Mouse (Mus musculus): ENCODE data around the gene Syt16. TPM values are rescaled to one million over a fixed set of nuclear protein-coding genes. Genes with fewer than 3 reads are reported as not detected.

The Syt16 gene
- polyA plus RNA-seq, 1 experiment from 2014 or later, result 0.27 TPM

DNA sequence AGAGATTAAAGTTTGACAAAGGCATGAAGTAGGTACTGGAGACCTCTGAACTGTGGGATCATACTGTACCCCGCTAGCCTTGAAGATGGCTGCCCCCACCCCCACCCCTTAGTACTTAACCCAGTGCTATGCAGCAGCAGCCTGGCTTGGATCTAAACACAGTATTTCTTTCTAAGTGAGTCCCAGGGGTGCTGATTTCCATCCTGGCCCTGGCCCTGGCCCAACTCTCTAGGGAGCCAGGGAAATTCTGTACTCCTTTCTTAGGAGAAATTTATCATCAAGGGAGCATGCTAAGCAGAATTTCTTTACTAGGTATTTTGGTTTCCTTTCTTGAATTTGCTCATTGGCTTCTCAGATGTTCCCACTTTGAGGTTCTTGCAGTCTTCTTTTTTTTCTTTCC, 285.4 kb downstream of the Syt16 start:
- H3K9me3 ChIP-seq (ENCODE audit: control insufficient read depth, low read length), result no peaks in the 10 kb centered on the region
- DNase-seq (ENCODE audit: low spot score), result no peak
- WGBS, result 62% methylated on average over 1 of the region's 1 CpGs

DNA sequence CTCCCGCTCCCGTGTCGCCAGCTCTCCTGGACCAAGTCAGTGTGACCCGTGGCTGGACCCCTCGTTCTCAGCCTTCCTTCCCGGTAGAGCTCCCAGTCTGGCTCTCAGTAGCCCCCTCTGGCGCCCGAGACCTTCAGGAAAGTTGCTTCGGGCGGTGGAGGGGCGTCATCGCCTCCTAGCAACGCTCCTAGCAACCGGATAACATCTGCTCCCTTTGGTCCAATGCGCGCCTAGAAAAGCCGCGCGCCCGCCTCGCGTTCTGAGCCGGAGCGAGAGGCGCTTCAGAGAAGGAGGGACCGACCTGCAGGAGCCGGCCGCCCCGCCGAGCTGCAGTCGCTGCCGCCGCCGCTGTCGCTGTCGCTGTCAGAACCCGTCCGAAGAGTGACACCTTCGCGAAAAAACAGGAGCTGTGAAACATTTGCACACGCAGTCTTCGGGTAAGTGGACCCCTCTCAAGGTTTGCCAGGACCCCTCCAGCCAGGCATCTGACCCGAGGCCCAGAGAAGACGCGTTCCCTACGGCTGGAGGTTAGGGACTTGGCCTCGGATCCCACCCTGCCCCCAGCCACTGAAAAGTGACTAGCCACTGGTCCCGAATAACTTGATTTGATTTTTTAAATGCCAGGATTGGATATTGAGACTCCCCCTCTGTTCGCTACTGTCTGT, 286.7 kb downstream of the Syt16 start:
- Histone ChIP-seq H3K4me1 (replicated peaks; ENCODE audit: control insufficient read depth, insufficient read depth, low read length) (no peaks in the 10 kb centered on the region), H3K27ac (ENCODE audit: low read depth, low read length) (no peak overlapping the region), H3K9me3 (ENCODE audit: control insufficient read depth, low read length) (no peaks in the 10 kb centered on the region), H3K4me2 (peak overlapping the region; percentile 65), H3K9ac (ENCODE audit: low read depth, low read length) (no peak overlapping the region), H3K4me3 (ENCODE audit: low read depth, low read length) (peak overlapping the region; percentile 33), H3K36me3 (ENCODE audit: control insufficient read depth, insufficient read depth, low read length) (no peaks in the 10 kb centered on the region), H3K27me3 (replicated peaks; ENCODE audit: control insufficient read depth, insufficient read depth, low read length) (peaks cover 24% of the 10 kb centered on the region)
- peak; percentile 67 for DNase-seq (ENCODE audit: low spot score)
- ATAC-seq (replicated peaks; ENCODE audit: low FRiP score), result peak; percentile 80
- 1% methylated on average over 48 of the region's 49 CpGs for WGBS

More for the DNA sequence above, 285.4 kb downstream of the Syt16 start:
- H3K4me1 ChIP-seq (replicated peaks; ENCODE audit: control insufficient read depth, insufficient read depth, low read length), result no peaks in the 10 kb centered on the region
- peaks cover 24% of the 10 kb centered on the region for H3K27me3 ChIP-seq (replicated peaks; ENCODE audit: control insufficient read depth, insufficient read depth, low read length)
- H3K4me3 ChIP-seq (ENCODE audit: low read depth, low read length), result no peak overlapping the region
- no peaks in the 10 kb centered on the region for H3K36me3 ChIP-seq (ENCODE audit: control insufficient read depth, insufficient read depth, low read length)
- ATAC-seq (replicated peaks; ENCODE audit: low FRiP score), result no peak
- no peak overlapping the region for H3K9ac ChIP-seq (ENCODE audit: low read depth, low read length)
- no peak overlapping the region for H3K27ac ChIP-seq (ENCODE audit: low read depth, low read length)
- no peak overlapping the region for H3K4me2 ChIP-seq

DNA sequence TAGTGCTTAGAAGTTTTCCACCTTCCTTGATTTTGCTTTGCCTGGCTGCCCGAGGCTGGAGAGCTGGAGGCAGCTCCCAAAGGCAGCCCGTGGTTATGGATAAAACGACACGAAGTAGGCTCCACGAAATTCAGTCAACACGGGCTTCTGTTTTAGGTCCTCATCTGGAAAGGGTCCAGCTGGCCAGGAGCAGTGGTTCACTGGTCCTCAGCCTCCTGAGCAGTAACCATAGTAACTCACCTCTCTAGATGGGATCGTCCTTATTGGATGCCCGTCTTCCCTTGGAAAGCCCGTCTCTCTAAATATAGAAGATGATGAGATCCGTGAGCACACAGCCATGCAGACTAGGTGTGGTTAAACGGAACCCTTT, 287.2 kb downstream of the Syt16 start:
- DNase-seq (ENCODE audit: low spot score), result no peak
- no peak for ATAC-seq (replicated peaks; ENCODE audit: low FRiP score)
- H3K27me3 ChIP-seq (replicated peaks; ENCODE audit: control insufficient read depth, insufficient read depth, low read length), result peaks cover 24% of the 10 kb centered on the region
- 13% methylated on average over 11 of the region's 11 CpGs for WGBS
- no peak overlapping the region for H3K4me3 ChIP-seq (ENCODE audit: low read depth, low read length)
- H3K4me1 ChIP-seq (replicated peaks; ENCODE audit: control insufficient read depth, insufficient read depth, low read length), result no peaks in the 10 kb centered on the region
- H3K27ac ChIP-seq (ENCODE audit: low read depth, low read length), result no peak overlapping the region
- no peaks in the 10 kb centered on the region for H3K36me3 ChIP-seq (ENCODE audit: control insufficient read depth, insufficient read depth, low read length)
- no peak overlapping the region for H3K9ac ChIP-seq (ENCODE audit: low read depth, low read length)
- H3K9me3 ChIP-seq (ENCODE audit: control insufficient read depth, low read length), result no peaks in the 10 kb centered on the region
- peak overlapping the region; percentile 65 for H3K4me2 ChIP-seq

DNA sequence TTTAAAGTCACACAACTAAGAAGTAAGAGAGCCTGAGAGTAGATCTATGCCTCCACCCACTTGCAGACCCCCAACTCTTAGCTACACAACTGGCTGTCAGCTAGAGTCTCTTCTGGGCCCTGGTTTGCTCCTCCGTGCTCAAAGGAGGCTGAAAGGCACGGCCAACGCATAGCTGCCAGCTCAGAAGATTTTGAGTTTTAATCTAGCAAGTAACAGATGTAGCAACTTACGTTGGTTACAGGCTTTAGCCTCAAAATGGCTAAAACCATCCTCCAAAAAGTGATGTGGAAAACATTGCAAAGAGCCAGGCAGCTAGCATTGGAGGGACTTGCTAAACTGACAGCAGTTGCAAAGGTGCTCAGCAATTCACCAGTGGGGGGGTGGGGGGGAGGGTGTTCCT, 293.5 kb downstream of the Syt16 start:
- 80% methylated on average over 4 of the region's 4 CpGs for WGBS
- Histone ChIP-seq H3K4me2 (no peak overlapping the region), H3K4me3 (ENCODE audit: low read depth, low read length) (no peak overlapping the region), H3K4me1 (replicated peaks; ENCODE audit: control insufficient read depth, insufficient read depth, low read length) (no peaks in the 10 kb centered on the region), H3K36me3 (ENCODE audit: control insufficient read depth, insufficient read depth, low read length) (no peaks in the 10 kb centered on the region), H3K27me3 (replicated peaks; ENCODE audit: control insufficient read depth, insufficient read depth, low read length) (no peaks in the 10 kb centered on the region), H3K9me3 (ENCODE audit: control insufficient read depth, low read length) (no peaks in the 10 kb centered on the region), H3K27ac (ENCODE audit: low read depth, low read length) (no peak overlapping the region), H3K9ac (ENCODE audit: low read depth, low read length) (no peak overlapping the region)
- ATAC-seq (replicated peaks; ENCODE audit: low FRiP score), result no peak
- DNase-seq (ENCODE audit: low spot score), result no peak

DNA sequence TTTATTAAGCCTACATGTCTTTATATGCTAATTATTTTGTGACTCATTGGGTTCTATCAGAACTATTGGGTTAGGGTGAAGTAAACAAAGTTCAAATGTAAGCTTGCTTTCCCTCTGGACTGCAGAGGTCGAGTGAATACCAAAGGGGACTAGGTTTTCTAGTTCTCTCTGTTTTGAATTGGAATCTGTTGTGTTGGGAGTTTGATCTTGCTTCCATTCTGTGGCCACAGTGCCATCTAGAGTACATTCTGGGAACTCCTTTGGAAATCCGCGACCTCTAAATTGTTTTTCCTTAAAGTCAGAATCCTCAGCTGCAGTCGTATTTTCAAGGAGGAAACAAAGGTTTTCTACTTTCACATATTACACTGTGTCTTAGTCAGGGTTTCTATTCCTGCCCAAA, 296.2 kb downstream of the Syt16 start:
- DNase-seq (ENCODE audit: low spot score) (no peak), ATAC-seq (replicated peaks; ENCODE audit: low FRiP score) (no peak)
- WGBS, result 7% methylated on average over 4 of the region's 4 CpGs
- Histone ChIP-seq H3K27me3 (replicated peaks; ENCODE audit: control insufficient read depth, insufficient read depth, low read length) (no peaks in the 10 kb centered on the region), H3K36me3 (ENCODE audit: control insufficient read depth, insufficient read depth, low read length) (no peaks in the 10 kb centered on the region), H3K4me3 (ENCODE audit: low read depth, low read length) (no peak overlapping the region), H3K4me2 (no peak overlapping the region), H3K4me1 (replicated peaks; ENCODE audit: control insufficient read depth, insufficient read depth, low read length) (no peaks in the 10 kb centered on the region), H3K9me3 (ENCODE audit: control insufficient read depth, low read length) (no peaks in the 10 kb centered on the region), H3K9ac (ENCODE audit: low read depth, low read length) (no peak overlapping the region), H3K27ac (ENCODE audit: low read depth, low read length) (no peak overlapping the region)

DNA sequence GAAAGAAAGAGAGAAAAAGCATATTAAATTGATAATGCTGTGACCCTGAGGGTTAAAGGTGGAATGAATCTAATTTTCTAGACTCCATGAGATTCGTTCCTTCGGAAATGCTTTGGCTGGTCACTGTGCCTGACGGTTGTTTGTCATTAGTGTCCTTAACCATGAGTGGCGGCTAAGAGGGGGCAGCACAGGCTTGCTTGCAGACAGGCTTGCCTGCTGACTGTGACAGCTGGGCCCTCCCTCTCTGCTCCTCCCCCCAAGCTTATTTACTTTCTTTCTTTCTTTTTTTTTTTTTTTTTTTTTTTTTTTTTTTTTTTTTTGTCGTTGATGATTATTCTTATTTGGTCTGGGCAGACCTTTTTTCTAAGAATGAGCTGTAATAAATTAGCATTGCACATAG, 298.9 kb downstream of the Syt16 start:
- Histone ChIP-seq H3K27me3 (replicated peaks; ENCODE audit: control insufficient read depth, insufficient read depth, low read length) (no peaks in the 10 kb centered on the region), H3K27ac (ENCODE audit: low read depth, low read length) (no peak overlapping the region), H3K4me3 (ENCODE audit: low read depth, low read length) (no peak overlapping the region), H3K4me2 (no peak overlapping the region), H3K36me3 (ENCODE audit: control insufficient read depth, insufficient read depth, low read length) (no peaks in the 10 kb centered on the region), H3K4me1 (replicated peaks; ENCODE audit: control insufficient read depth, insufficient read depth, low read length) (no peaks in the 10 kb centered on the region), H3K9me3 (ENCODE audit: control insufficient read depth, low read length) (no peaks in the 10 kb centered on the region), H3K9ac (ENCODE audit: low read depth, low read length) (no peak overlapping the region)
- WGBS, result 56% methylated on average over 5 of the region's 5 CpGs
- DNase-seq (ENCODE audit: low spot score), result no peak
- ATAC-seq (replicated peaks; ENCODE audit: low FRiP score), result no peak

DNA sequence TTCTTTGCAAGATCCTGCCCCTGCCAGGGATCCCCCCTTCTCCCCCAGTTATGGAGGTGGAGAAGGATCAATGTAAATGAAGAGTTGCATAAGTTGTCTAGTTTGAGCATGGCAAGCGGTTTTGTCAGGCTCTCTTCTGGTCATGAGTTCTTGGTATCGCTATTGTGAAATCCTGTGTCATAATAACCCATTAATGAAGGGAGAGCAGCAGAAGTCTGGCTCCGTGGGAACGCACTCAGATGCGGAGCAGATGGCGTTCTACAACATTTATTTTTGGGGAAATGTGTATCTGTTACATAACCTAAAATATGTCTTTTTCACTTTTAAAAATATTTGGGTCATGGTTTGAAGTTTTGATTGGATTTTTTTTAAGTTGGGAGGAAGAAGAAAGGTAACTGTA, 304.1 kb downstream of the Syt16 start:
- H3K9ac ChIP-seq (ENCODE audit: low read depth, low read length), result no peak overlapping the region
- DNase-seq (ENCODE audit: low spot score) (no peak), ATAC-seq (replicated peaks; ENCODE audit: low FRiP score) (no peak)
- no peak overlapping the region for H3K27ac ChIP-seq (ENCODE audit: low read depth, low read length)
- no peaks in the 10 kb centered on the region for H3K27me3 ChIP-seq (replicated peaks; ENCODE audit: control insufficient read depth, insufficient read depth, low read length)
- H3K4me1 ChIP-seq (replicated peaks; ENCODE audit: control insufficient read depth, insufficient read depth, low read length), result no peaks in the 10 kb centered on the region
- H3K4me2 ChIP-seq, result no peak overlapping the region
- no peaks in the 10 kb centered on the region for H3K36me3 ChIP-seq (ENCODE audit: control insufficient read depth, insufficient read depth, low read length)
- 90% methylated on average over 6 of the region's 6 CpGs for WGBS
- no peak overlapping the region for H3K4me3 ChIP-seq (ENCODE audit: low read depth, low read length)
- H3K9me3 ChIP-seq (ENCODE audit: control insufficient read depth, low read length), result no peaks in the 10 kb centered on the region

DNA sequence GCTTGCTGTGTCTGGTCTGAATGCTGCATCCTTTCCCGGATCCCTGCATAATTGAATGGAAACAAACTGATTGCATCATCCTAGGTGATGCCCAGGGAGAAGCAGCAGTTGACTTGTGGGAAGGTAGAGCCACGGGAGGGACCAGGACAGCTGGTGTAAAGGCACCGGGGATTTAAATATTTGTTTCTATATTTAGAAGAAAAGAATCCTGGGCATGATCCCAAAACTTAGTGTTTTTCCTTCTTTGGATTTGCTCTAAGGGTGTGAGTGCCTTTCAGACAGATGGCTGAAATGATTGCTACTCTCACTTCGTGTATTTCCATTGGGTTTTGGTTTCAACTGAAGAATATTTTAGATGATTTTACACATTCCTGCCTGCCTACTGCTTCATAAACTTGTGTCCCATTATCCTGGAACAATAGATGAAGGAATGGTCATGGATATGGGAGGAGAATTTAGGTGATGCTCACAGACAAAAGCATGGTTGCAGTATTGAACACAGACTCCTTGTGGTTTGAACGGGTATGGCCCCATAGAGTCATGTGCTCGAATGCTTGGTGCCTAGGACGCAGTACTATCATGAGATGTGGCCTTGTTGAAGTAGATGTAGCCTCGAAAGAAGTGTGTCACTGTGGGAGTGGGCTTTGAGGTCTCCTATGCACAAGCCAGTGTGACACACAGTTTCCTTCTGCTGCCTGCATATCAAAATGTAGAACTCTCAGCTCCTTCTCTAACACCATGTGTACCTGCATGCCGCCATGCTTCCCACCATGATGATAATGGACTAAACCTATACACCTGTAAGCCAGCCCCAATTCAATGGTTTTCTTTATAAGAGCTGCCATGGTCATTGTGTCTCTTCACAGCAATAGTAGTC, 306.2 kb downstream of the Syt16 start:
- DNase-seq (ENCODE audit: low spot score), result no peak

DNA sequence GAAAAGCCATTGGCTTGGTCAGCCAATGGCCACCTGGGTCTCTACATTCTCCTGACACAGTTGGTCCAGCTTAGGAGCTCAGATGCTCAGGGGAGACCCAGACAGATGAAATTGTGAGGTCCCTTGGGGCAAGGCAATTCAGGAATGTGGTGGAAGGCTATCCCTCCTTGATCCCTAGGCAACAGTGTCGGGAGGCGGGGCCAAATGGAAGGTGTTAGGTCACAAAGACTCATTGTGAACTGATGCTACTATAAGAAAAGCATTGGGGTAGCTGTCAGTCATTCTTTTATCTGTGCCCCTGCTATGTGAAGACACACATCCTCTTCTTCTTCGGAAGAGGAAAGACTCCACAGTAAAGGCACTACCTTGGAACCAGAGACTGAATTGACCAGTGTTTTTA, 315.1 kb downstream of the Syt16 start:
- no peak overlapping the region for H3K9ac ChIP-seq (ENCODE audit: low read depth, low read length)
- 79% methylated on average over 3 of the region's 3 CpGs for WGBS
- H3K4me1 ChIP-seq (replicated peaks; ENCODE audit: control insufficient read depth, insufficient read depth, low read length), result no peaks in the 10 kb centered on the region
- ATAC-seq (replicated peaks; ENCODE audit: low FRiP score) (no peak), DNase-seq (ENCODE audit: low spot score) (no peak)
- no peaks in the 10 kb centered on the region for H3K36me3 ChIP-seq (ENCODE audit: control insufficient read depth, insufficient read depth, low read length)
- H3K4me2 ChIP-seq, result no peak overlapping the region
- H3K27ac ChIP-seq (ENCODE audit: low read depth, low read length), result no peak overlapping the region
- H3K27me3 ChIP-seq (replicated peaks; ENCODE audit: control insufficient read depth, insufficient read depth, low read length), result no peaks in the 10 kb centered on the region
- no peaks in the 10 kb centered on the region for H3K9me3 ChIP-seq (ENCODE audit: control insufficient read depth, low read length)
- H3K4me3 ChIP-seq (ENCODE audit: low read depth, low read length), result no peak overlapping the region

More for the DNA sequence above, 306.2 kb downstream of the Syt16 start:
- no peaks in the 10 kb centered on the region for H3K9me3 ChIP-seq (ENCODE audit: control insufficient read depth, low read length)
- WGBS, result 77% methylated on average over 9 of the region's 9 CpGs
- H3K4me2 ChIP-seq, result no peak overlapping the region
- no peak overlapping the region for H3K27ac ChIP-seq (ENCODE audit: low read depth, low read length)
- no peaks in the 10 kb centered on the region for H3K36me3 ChIP-seq (ENCODE audit: control insufficient read depth, insufficient read depth, low read length)
- H3K4me3 ChIP-seq (ENCODE audit: low read depth, low read length), result no peak overlapping the region
- no peaks in the 10 kb centered on the region for H3K27me3 ChIP-seq (replicated peaks; ENCODE audit: control insufficient read depth, insufficient read depth, low read length)
- ATAC-seq (replicated peaks; ENCODE audit: low FRiP score), result no peak
- H3K4me1 ChIP-seq (replicated peaks; ENCODE audit: control insufficient read depth, insufficient read depth, low read length), result no peaks in the 10 kb centered on the region
- no peak overlapping the region for H3K9ac ChIP-seq (ENCODE audit: low read depth, low read length)
